Mouse (Mus musculus): ENCODE measurements around the gene Notch3. TPM values are rescaled to one million over a fixed set of nuclear protein-coding genes. Genes with fewer than 3 reads are reported as not detected.
A peak's percentile ranks its signal among the peaks of the same experiment; 100 is the strongest.

Notch3 gene
- polyA plus RNA-seq, 1 experiment from 2014 or later: 5.5 TPM

DNA sequence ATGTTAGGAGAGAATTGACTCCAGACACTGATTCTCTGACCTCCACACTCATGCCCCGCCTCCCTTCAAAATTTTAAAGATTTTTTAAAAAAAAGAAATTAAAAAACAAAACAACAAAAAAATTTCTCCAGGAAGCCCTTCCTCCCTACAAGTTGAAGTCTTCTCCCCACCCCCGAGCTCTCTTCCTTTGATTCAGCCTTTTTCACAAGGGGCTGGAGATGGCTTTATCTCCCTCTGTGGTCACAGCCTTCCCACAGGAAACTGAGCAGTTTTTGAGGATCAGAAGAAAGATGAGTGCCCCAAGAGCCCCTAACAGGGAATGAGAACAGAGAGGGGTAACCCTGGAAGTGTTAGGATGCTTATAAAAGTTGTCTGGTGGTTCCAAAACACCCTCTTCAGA is 5.8 kb upstream of the Notch3 start:
- H3K36me3 ChIP-seq (ENCODE audit: control insufficient read depth, insufficient read depth): no peaks in the 10 kb centered on the region
- H3K27me3 ChIP-seq (replicated peaks; ENCODE audit: control insufficient read depth, insufficient read depth, low read length): no peaks in the 10 kb centered on the region
- no peaks in the 10 kb centered on the region for H3K9me3 ChIP-seq (ENCODE audit: control insufficient read depth, low read length)
- no peak overlapping the region for H3K9ac ChIP-seq (replicated peaks; ENCODE audit: low read depth, low read length)
- ATAC-seq: no peak
- no peaks in the 10 kb centered on the region for H3K4me1 ChIP-seq (replicated peaks; ENCODE audit: control insufficient read depth, insufficient read depth, low read length)
- H3K4me2 ChIP-seq (ENCODE audit: low read length): no peak overlapping the region
- H3K27ac ChIP-seq (ENCODE audit: low read length): no peak overlapping the region
- no peak overlapping the region for H3K4me3 ChIP-seq (replicated peaks; ENCODE audit: low read length)
- 75% methylated on average over 2 of the region's 2 CpGs for WGBS

DNA sequence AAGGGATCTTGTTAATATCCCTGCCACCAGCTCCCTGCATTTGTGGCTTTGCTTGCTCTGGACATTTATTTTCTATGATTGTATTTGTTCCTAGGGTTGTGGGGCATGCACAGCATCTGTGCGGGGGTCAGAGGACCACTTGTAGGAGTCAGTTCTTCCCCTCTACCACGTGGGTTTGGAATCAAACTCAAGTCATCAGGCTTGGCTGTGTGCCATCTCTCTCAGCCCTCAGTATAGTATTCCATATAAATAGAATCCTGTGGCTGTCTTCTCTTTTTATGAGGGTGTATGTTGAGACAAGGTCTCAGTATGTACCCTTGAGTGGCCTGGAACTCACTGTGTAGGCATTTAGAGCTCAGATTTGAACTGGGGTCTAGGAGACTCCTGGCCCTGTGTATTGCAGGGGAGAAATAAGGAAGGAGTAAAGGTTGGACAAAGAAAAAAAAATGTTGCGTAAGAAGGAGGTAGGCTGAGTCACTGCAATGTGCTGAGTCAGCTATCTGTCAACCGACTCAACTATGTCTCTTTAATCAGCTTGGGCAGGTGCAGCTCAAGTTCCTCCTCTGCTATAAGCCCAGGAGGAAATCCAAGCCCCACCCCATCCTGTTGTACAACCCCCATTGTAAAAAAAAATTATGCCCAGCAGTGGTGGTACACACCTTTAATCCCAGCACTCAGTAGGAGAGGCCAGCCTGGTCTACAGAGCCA is 3.0 kb upstream of the Notch3 start:
- 83% methylated on average over 4 of the region's 4 CpGs for WGBS
- no peak overlapping the region for H3K9ac ChIP-seq (replicated peaks; ENCODE audit: low read depth, low read length)
- no peak for ATAC-seq
- no peak overlapping the region for H3K4me2 ChIP-seq (ENCODE audit: low read length)
- peaks cover 13% of the 10 kb centered on the region for H3K4me1 ChIP-seq (replicated peaks; ENCODE audit: control insufficient read depth, insufficient read depth, low read length)
- no peak overlapping the region for H3K4me3 ChIP-seq (replicated peaks; ENCODE audit: low read length)
- no peaks in the 10 kb centered on the region for H3K27me3 ChIP-seq (replicated peaks; ENCODE audit: control insufficient read depth, insufficient read depth, low read length)
- no peak overlapping the region for H3K27ac ChIP-seq (ENCODE audit: low read length)
- H3K36me3 ChIP-seq (ENCODE audit: control insufficient read depth, insufficient read depth): no peaks in the 10 kb centered on the region
- no peaks in the 10 kb centered on the region for H3K9me3 ChIP-seq (ENCODE audit: control insufficient read depth, low read length)

- Histone ChIP-seq H3K27me3 (replicated peaks; ENCODE audit: control insufficient read depth, insufficient read depth, low read length) (no peaks in the 10 kb centered on the region), H3K27ac (ENCODE audit: low read length) (peak overlapping the region; percentile 28), H3K9me3 (ENCODE audit: control insufficient read depth, low read length) (no peaks in the 10 kb centered on the region), H3K4me2 (ENCODE audit: low read length) (peak overlapping the region; percentile 92), H3K4me3 (replicated peaks; ENCODE audit: low read length) (peak overlapping the region; percentile 53), H3K9ac (replicated peaks; ENCODE audit: low read depth, low read length) (peak overlapping the region; percentile 72), H3K36me3 (ENCODE audit: control insufficient read depth, insufficient read depth) (no peaks in the 10 kb centered on the region), H3K4me1 (replicated peaks; ENCODE audit: control insufficient read depth, insufficient read depth, low read length) (peaks cover 29% of the 10 kb centered on the region)
- under 1% methylated on average over 37 of the region's 43 CpGs for WGBS
- peak; percentile 66 for ATAC-seq
These were observed 653 bp downstream of the Notch3 start for GRCm38 (mm10) chr17:32165803-32166595.

GRCm38 (mm10) chr17:32165266-32165802 is 1.3 kb downstream of the Notch3 start:
- WGBS: 3% methylated on average over 8 of the region's 9 CpGs
- Histone ChIP-seq H3K27me3 (replicated peaks; ENCODE audit: control insufficient read depth, insufficient read depth, low read length) (no peaks in the 10 kb centered on the region), H3K4me2 (ENCODE audit: low read length) (peak overlapping the region; percentile 92), H3K36me3 (ENCODE audit: control insufficient read depth, insufficient read depth) (no peaks in the 10 kb centered on the region), H3K4me3 (replicated peaks; ENCODE audit: low read length) (peak overlapping the region; percentile 53), H3K27ac (ENCODE audit: low read length) (peak overlapping the region; percentile 28), H3K9ac (replicated peaks; ENCODE audit: low read depth, low read length) (peak overlapping the region; percentile 72), H3K4me1 (replicated peaks; ENCODE audit: control insufficient read depth, insufficient read depth, low read length) (peaks cover 29% of the 10 kb centered on the region), H3K9me3 (ENCODE audit: control insufficient read depth, low read length) (no peaks in the 10 kb centered on the region)
- peak; percentile 75 for ATAC-seq

- no peak for ATAC-seq
- Histone ChIP-seq H3K9ac (replicated peaks; ENCODE audit: low read depth, low read length) (no peak overlapping the region), H3K27me3 (replicated peaks; ENCODE audit: control insufficient read depth, insufficient read depth, low read length) (no peaks in the 10 kb centered on the region), H3K4me3 (replicated peaks; ENCODE audit: low read length) (no peak overlapping the region), H3K4me1 (replicated peaks; ENCODE audit: control insufficient read depth, insufficient read depth, low read length) (peaks cover 29% of the 10 kb centered on the region), H3K36me3 (ENCODE audit: control insufficient read depth, insufficient read depth) (no peaks in the 10 kb centered on the region), H3K9me3 (ENCODE audit: control insufficient read depth, low read length) (no peaks in the 10 kb centered on the region), H3K27ac (ENCODE audit: low read length) (no peak overlapping the region), H3K4me2 (ENCODE audit: low read length) (no peak overlapping the region)
These were observed 1.9 kb downstream of the Notch3 start for GRCm38 (mm10) chr17:32164780-32165179.

- H3K4me1 ChIP-seq (replicated peaks; ENCODE audit: control insufficient read depth, insufficient read depth, low read length): peaks cover 29% of the 10 kb centered on the region
- 42% methylated on average over 6 of the region's 6 CpGs for WGBS
- H3K9me3 ChIP-seq (ENCODE audit: control insufficient read depth, low read length): no peaks in the 10 kb centered on the region
- H3K27me3 ChIP-seq (replicated peaks; ENCODE audit: control insufficient read depth, insufficient read depth, low read length): no peaks in the 10 kb centered on the region
- H3K9ac ChIP-seq (replicated peaks; ENCODE audit: low read depth, low read length): no peak overlapping the region
- no peak overlapping the region for H3K27ac ChIP-seq (ENCODE audit: low read length)
- no peak overlapping the region for H3K4me2 ChIP-seq (ENCODE audit: low read length)
- ATAC-seq: no peak
- H3K4me3 ChIP-seq (replicated peaks; ENCODE audit: low read length): no peak overlapping the region
- no peaks in the 10 kb centered on the region for H3K36me3 ChIP-seq (ENCODE audit: control insufficient read depth, insufficient read depth)
These were observed 2.6 kb downstream of the Notch3 start for GRCm38 (mm10) chr17:32163910-32164650.

GRCm38 (mm10) chr17:32162112-32162850 is 4.4 kb downstream of the Notch3 start:
- Histone ChIP-seq H3K36me3 (ENCODE audit: control insufficient read depth, insufficient read depth) (no peaks in the 10 kb centered on the region), H3K4me2 (ENCODE audit: low read length) (peak overlapping the region; percentile 92), H3K27me3 (replicated peaks; ENCODE audit: control insufficient read depth, insufficient read depth, low read length) (no peaks in the 10 kb centered on the region), H3K27ac (ENCODE audit: low read length) (no peak overlapping the region), H3K9ac (replicated peaks; ENCODE audit: low read depth, low read length) (peak overlapping the region; percentile 68), H3K4me3 (replicated peaks; ENCODE audit: low read length) (peak overlapping the region; percentile 54), H3K4me1 (replicated peaks; ENCODE audit: control insufficient read depth, insufficient read depth, low read length) (peaks cover 29% of the 10 kb centered on the region), H3K9me3 (ENCODE audit: control insufficient read depth, low read length) (no peaks in the 10 kb centered on the region)
- peak; percentile 26 for ATAC-seq
- WGBS: under 1% methylated on average over 57 of the region's 58 CpGs

DNA sequence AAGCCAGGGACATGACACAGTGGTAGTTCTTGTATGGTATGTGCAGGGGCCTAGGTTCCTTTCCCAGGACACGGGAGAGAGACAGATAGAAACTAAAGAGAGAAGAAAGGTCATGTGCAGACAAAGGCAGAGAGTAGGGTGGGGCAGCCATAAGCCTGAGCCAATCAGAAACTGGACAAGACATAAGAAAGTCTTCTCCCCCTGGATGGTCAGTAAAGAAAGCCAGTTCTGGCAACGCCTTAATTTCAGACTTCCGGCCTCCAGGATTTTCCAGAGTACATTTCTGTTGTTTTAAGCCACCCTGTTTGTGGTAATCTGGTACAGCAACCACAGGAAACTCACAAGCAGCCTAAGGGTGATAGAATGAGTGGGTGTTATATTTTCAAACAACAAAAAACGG is 5.8 kb downstream of the Notch3 start:
- no peaks in the 10 kb centered on the region for H3K36me3 ChIP-seq (ENCODE audit: control insufficient read depth, insufficient read depth)
- 84% methylated on average over 4 of the region's 4 CpGs for WGBS
- no peaks in the 10 kb centered on the region for H3K27me3 ChIP-seq (replicated peaks; ENCODE audit: control insufficient read depth, insufficient read depth, low read length)
- no peak overlapping the region for H3K9ac ChIP-seq (replicated peaks; ENCODE audit: low read depth, low read length)
- no peak for ATAC-seq
- H3K9me3 ChIP-seq (ENCODE audit: control insufficient read depth, low read length): no peaks in the 10 kb centered on the region
- no peak overlapping the region for H3K4me2 ChIP-seq (ENCODE audit: low read length)
- H3K4me1 ChIP-seq (replicated peaks; ENCODE audit: control insufficient read depth, insufficient read depth, low read length): peaks cover 22% of the 10 kb centered on the region
- H3K27ac ChIP-seq (ENCODE audit: low read length): no peak overlapping the region
- H3K4me3 ChIP-seq (replicated peaks; ENCODE audit: low read length): no peak overlapping the region
